Mouse (Mus musculus) mesoderm, embryonic 11.5 days (tissue): ENCODE measurements around the gene Tcstv1.
"Not testable (repeated sequence)": the region's sequence is repeated elsewhere in the genome, so short reads cannot be mapped to it uniquely, and the experiment has no call there.

Source experiments
- DNase-seq: peaks from one replicate; pipeline ENCODE4 v3.0.0-alpha.2; 2012; ENCODE audit warnings: low read depth, low spot score

The Tcstv1 gene

DNA sequence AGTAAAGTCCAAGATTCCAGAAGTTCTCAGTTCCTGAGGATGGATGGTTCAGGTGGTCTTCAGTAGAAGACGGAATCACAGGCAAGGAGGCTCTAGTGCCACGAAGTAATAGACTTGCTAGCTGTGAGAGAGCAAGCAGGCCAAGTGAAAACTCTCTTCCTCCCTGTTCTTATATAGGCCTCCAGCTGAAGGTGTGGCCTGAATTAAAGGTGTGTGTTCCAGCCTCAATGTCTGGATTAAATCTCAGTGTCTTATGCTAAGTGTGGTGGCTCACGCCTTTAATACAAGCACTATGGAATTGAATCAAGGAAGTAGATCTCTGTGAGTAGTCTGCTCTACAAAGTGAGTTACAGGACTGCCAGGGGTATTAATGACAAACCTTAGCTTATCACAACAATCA lies at the start of gene Tcstv1:
Gene Tcstv1, minus strand, starts transcription at position 101 of the 400 bp plus-strand sequence.
- not testable (repeated sequence) for DNase-seq

DNA sequence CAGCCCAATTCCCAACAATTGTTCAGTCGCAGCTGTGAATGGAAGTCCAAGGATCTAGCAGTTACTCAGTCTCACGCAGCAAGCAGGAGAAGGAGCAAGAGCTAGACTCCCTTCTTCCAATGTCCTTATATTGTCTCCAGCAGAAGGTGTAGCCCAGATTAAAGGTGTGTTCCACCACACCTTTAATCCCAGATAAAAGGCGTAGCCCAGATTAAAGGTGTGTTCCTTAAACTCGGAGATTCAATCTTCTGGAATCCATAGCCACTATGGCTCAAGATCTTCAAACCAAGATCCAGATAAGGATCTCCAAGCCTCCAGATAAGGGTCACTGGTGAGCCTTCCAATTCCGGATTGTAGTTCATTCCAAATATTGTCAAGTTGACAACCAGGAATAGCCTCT lies 34.6 kb upstream of the Tcstv1 start, which contains the start of gene Gm21761:
Gene Gm21761, minus strand, starts transcription at position 101 of the 400 bp plus-strand sequence.
- not testable (repeated sequence) for DNase-seq

DNA sequence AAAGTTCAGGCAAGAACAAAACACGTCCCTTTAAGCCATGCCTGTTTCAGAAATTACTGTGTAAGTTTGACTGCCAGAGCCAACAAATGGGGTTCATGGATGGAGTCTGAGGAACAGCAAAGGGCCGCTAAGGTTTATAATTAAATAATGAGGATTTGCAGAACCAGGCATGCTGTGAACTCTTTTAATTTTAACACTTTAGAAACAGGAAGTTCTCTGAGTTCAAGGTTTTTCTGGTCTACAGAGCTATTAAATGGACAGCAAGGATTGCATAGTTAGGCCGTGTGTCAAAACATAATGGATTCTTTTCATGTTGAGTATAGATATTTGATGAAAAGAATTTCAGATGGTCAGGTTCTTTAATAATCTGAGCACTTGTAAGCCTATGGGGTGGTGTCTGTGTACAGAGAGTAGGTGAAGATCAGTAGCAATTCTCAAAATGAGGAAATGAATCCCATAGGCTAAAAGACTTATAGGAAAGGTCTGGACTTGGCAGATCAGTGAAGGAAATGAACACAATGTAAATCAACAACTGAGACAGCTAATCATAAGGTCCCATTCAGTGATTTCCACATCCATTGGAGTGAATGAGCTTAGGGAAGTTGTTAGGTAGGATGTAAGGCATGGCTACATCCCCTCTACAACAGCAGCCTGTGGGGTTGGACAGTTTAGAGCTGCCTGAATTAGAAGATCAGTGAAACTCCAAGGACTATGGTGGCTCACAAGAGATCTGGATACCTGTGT lies 30.2 kb upstream of the Tcstv1 start:
- not testable (repeated sequence) for DNase-seq

DNA sequence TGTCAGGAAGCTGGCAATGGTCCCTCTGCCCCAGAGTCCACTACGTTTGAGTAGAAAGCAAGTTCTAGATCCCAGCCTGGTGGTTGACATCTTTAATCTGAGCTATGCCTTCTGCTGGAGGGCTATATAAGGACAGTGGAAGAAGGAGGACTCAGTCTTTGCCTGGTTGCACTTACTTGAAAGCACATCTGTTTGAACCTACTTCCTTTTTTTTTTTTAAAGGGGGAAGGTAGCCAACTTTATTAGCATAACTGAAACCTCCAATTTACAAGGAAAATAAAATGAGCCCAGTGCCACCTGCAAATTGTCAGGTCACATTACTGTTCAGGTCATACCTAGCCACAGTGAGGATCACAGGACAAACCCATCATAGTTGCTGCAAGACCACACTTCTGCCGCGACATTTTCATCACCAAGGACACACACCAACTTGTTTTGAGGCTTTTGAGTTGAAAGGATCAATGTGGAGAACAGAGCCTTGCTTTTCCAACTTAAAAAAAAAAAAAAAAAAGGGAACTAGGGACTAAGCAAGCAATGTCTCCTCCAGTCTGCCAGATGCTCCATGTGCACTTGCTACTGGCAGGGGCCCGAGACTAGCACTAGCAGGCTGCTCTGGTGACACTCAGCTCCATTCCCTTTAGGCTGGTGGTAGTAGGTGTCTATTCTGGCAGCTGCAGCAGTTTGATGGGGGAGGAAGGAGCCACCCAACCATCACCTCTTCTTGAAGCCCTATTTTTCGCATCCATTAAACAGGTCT lies 22.6 kb upstream of the Tcstv1 start:
- DNase-seq, result not testable (repeated sequence)

DNA sequence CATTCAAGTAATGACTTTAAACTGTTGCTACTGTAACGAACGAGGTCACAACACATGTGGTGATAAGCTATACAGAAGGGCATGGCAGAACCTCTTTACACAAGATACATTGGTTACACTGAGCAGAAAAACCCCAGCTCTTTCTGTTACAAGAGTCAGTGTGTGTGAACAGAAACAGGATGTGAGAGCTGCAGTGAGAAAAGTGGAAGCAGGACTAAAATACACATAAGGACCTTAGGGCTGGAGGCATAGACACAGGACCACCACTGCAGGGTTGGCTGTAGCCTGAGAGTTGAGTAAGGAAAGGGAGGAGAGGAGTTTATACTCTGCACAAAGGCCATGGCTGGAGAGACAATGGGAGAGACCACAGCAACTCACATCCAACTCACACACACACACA lies 21.9 kb upstream of the Tcstv1 start:
- DNase-seq, result not testable (repeated sequence)

DNA sequence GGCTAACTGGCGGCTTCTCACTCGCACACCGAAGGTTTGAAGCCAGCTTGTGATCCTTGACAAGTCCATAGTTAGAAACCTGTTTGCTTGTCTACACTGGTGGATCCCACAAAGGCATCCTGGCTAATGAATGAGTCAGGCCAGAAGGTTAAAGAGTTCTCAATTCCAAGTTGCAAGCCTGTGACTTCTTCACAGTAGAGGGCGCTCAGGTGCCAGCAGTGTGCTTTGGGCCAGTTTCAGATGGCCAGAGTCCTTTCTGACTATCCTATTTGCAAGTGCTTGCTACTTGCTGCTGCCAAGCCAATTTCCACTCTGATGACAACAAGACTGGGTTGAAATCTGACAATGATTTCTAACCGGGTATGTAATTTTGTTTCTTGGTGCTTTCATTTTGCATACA lies 4.0 kb upstream of the Tcstv1 start:
- DNase-seq, result not testable (repeated sequence)

DNA sequence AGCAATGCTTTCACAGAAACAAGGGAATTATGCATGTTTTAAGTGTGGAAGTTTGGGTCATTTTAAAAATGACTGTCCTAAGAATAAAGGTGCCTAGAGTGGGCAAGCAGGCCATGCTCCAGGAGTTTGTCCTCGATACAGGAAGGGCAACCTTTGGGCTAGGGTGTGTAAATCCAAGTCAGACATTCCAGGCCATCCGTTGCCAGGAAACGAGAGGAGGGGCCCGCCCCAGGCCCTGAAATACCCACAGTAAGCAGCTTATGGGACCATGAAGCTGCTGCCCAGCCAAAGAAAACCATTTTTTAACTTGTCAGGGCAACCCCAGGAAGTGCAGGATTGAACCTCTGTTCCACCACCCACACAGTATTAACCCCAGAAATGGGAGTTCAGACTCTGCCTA lies 7.7 kb downstream of the Tcstv1 start:
- DNase-seq, result peak; percentile 10

DNA sequence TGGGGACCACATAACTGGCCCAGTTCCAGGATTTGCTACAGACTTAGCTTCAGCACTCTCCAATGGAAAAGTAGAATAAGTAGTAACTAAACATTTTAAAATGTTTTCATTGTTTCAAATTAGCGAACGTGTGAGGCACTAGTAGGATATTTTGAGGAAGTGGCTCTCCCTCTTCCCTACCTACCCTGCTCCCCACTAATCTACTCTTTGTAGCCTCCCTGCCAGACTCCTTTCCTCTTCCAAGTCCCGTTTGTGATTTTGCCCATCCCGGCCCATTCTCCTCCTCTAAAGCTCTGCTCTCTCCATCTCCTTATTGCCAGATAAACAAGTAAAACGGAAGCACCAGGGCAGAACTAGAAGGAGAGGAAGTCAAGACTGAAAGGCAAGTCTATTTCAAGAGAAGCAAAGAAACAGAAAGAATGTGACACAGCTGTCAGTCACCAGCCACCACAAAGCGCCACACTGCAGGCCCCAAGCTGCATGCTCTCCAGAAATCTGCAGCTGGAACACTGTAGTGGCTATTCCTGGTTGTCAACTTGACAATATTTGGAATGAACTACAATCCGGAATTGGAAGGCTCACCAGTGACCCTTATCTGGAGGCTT lies 30.1 kb downstream of the Tcstv1 start:
- not testable (repeated sequence) for DNase-seq

DNA sequence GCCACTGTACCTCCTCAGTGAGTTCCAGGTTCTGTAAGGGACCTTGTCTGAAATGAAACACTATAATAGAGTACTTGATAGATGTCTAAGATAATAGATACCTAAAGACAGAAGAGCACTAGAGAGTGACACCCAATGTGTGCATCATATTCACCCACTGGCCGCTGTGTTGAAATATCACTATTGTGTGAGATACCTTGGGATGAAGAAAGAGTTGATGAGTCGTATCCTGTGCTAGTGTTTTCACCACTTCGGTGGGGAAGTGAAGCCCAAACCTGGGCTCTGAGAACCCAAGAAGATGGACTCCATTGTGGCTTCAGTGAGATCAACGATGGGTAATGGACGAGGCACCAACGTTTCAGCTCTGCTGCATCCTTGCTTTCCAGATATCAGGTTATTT lies 32.2 kb downstream of the Tcstv1 start:
- not testable (repeated sequence) for DNase-seq
